Mouse (Mus musculus) stomach, embryonic 16.5 days (tissue): Measurements from ENCODE around the gene Stx18. TPM values are rescaled to one million over a fixed set of nuclear protein-coding genes. Genes with fewer than 3 reads are reported as not detected.

Experiments
- ATAC-seq: fragments of 200-750 bp; cut with Nextera tagmentation; 2 replicates; pipeline ENCODE4 v1.8.0; 2017; ENCODE audit warnings: moderate number of reproducible peaks, moderate TSS enrichment; ENCODE audit not compliant: insufficient read depth, low FRiP score
- H3K27ac ChIP-seq: fragments of 300-500 bp; sonication (generic); 2 replicates; pipeline ENCODE4 v1.5.1; 2014; ENCODE audit warnings: low read length
- H3K27me3 ChIP-seq: fragments of 300-500 bp; sonication (generic); 2 replicates; pipeline ENCODE4 v1.6.1; 2014; ENCODE audit warnings: low read length, control low read depth, mixed read lengths; ENCODE audit not compliant: control insufficient read depth, insufficient read depth
- H3K36me3 ChIP-seq: fragments of 300-500 bp; sonication (generic); 2 replicates; pipeline ENCODE4 v1.6.1; 2014; ENCODE audit warnings: low read length; ENCODE audit not compliant: control insufficient read depth, insufficient read depth
- H3K4me1 ChIP-seq: fragments of 300-500 bp; sonication (generic); 2 replicates; pipeline ENCODE4 v1.6.1; 2014; ENCODE audit warnings: low read length, control low read depth, mixed read lengths; ENCODE audit not compliant: control insufficient read depth, insufficient read depth
- H3K4me2 ChIP-seq: fragments of 300-500 bp; sonication (generic); 2 replicates; pipeline ENCODE4 v1.6.1; 2014; ENCODE audit warnings: low read depth, low read length, mixed read lengths
- H3K4me3 ChIP-seq: fragments of 300-500 bp; sonication (generic); replicated peaks from 2 replicates; pipeline ENCODE4 v1.5.1; 2014; ENCODE audit warnings: mild to moderate bottlenecking, low read length
- H3K9ac ChIP-seq: fragments of 300-500 bp; sonication (generic); 2 replicates; pipeline ENCODE4 v1.6.1; 2014; ENCODE audit warnings: low read length
- H3K9me3 ChIP-seq: fragments of 300-500 bp; sonication (generic); replicated peaks from 2 replicates; pipeline ENCODE4 v1.6.1; 2016; ENCODE audit warnings: low read length, control low read depth; ENCODE audit not compliant: control insufficient read depth
- WGBS: fragments of 180-500 bp; shearing (Covaris S2); extraction: QIAGEN DNeasy Blood & Tissue Kit; methylation state at CpG from one replicate; pipeline ENCODE4 v1.1.7; 2014; 5-methylcytosine and 5-hydroxymethylcytosine counted together
- polyA plus RNA-seq: library from polyadenylated mRNA; unstranded; fragments of >200 nt; fragmentation: Nextera tagmentation; extraction: Ambion mirVana; gene quantifications from 2 replicates; pipeline ENCODE4 v1.2.1, GENCODE M21; 2015

The Stx18 gene
- polyA plus RNA-seq, 1 experiment from 2014 or later = 45.2 TPM

GRCm38 (mm10) chr5:38064701-38065100 is 26.2 kb downstream of the Stx18 start:
- no peak overlapping the region for H3K9ac ChIP-seq
- no peaks in the 10 kb centered on the region for H3K9me3 ChIP-seq
- H3K4me1 ChIP-seq = peaks cover 4% of the 10 kb centered on the region; the same call in 1 of the 2 replicates
- H3K4me3 ChIP-seq = no peak overlapping the region
- no peak overlapping the region for H3K4me2 ChIP-seq
- no peak for ATAC-seq
- no peak overlapping the region for H3K27ac ChIP-seq
- WGBS = 41% methylated on average over 5 of the region's 5 CpGs
- no peaks in the 10 kb centered on the region for H3K27me3 ChIP-seq
- H3K36me3 ChIP-seq = no peaks in the 10 kb centered on the region

- Histone ChIP-seq H3K4me3 (no peak overlapping the region), H3K9ac (no peak overlapping the region), H3K36me3 (no peaks in the 10 kb centered on the region), H3K9me3 (no peaks in the 10 kb centered on the region), H3K4me1 (peaks cover 4% of the 10 kb centered on the region; the same call in 1 of the 2 replicates), H3K27ac (no peak overlapping the region), H3K4me2 (no peak overlapping the region), H3K27me3 (no peaks in the 10 kb centered on the region)
- 69% methylated on average over 2 of the region's 2 CpGs for WGBS
- no peak for ATAC-seq
Observed at GRCm38 (mm10) chr5:38065454-38065853, 26.9 kb downstream of the Stx18 start.

GRCm38 (mm10) chr5:38066606-38067005 is 28.1 kb downstream of the Stx18 start:
- no peak overlapping the region for H3K27ac ChIP-seq
- no peak overlapping the region for H3K4me3 ChIP-seq
- H3K4me2 ChIP-seq = no peak overlapping the region
- H3K9ac ChIP-seq = no peak overlapping the region
- H3K9me3 ChIP-seq = no peaks in the 10 kb centered on the region
- H3K36me3 ChIP-seq = no peaks in the 10 kb centered on the region
- ATAC-seq = no peak
- H3K27me3 ChIP-seq = no peaks in the 10 kb centered on the region
- 94% methylated on average over 1 of the region's 1 CpGs for WGBS
- H3K4me1 ChIP-seq = peaks cover 4% of the 10 kb centered on the region; the same call in 1 of the 2 replicates

- no peak overlapping the region for H3K4me3 ChIP-seq
- H3K9ac ChIP-seq = no peak overlapping the region
- H3K4me1 ChIP-seq = no peaks in the 10 kb centered on the region
- no peaks in the 10 kb centered on the region for H3K9me3 ChIP-seq
- H3K27ac ChIP-seq = no peak overlapping the region
- ATAC-seq = no peak
- 60% methylated on average over 4 of the region's 4 CpGs for WGBS
- H3K36me3 ChIP-seq = no peaks in the 10 kb centered on the region
- no peak overlapping the region for H3K4me2 ChIP-seq
- no peaks in the 10 kb centered on the region for H3K27me3 ChIP-seq
Observed at GRCm38 (mm10) chr5:38076326-38076725, 37.8 kb downstream of the Stx18 start.

- H3K27ac ChIP-seq = no peak overlapping the region
- H3K36me3 ChIP-seq = no peaks in the 10 kb centered on the region
- no peak overlapping the region for H3K4me3 ChIP-seq
- H3K4me1 ChIP-seq = 0 out of 2 replicates have a peak, but pooled peaks cover 6% of the 10 kb centered on the region
- no peaks in the 10 kb centered on the region for H3K9me3 ChIP-seq
- H3K4me2 ChIP-seq = no peak overlapping the region
- whole genome bisulfite sequencing = 77% methylated on average over 3 of the region's 3 CpGs
- H3K27me3 ChIP-seq = no peaks in the 10 kb centered on the region
- no peak overlapping the region for H3K9ac ChIP-seq
- no peak for ATAC-seq
Observed at GRCm38 (mm10) chr5:38078575-38078974, 40.0 kb downstream of the Stx18 start.

GRCm38 (mm10) chr5:38080472-38080871 is 41.9 kb downstream of the Stx18 start:
- no peak for ATAC-seq
- no peaks in the 10 kb centered on the region for H3K27me3 ChIP-seq
- H3K36me3 ChIP-seq = no peaks in the 10 kb centered on the region
- H3K4me3 ChIP-seq = no peak overlapping the region
- no peak overlapping the region for H3K9ac ChIP-seq
- no peak overlapping the region for H3K27ac ChIP-seq
- 98% methylated on average over 1 of the region's 1 CpGs for WGBS
- no peak overlapping the region for H3K4me2 ChIP-seq
- peaks cover 8% of the 10 kb centered on the region for H3K4me1 ChIP-seq
- H3K9me3 ChIP-seq = no peaks in the 10 kb centered on the region

GRCm38 (mm10) chr5:38082589-38082988 is 44.0 kb downstream of the Stx18 start:
- Histone ChIP-seq H3K27ac (no peak overlapping the region), H3K36me3 (no peaks in the 10 kb centered on the region), H3K4me2 (no peak overlapping the region), H3K4me3 (no peak overlapping the region), H3K4me1 (peaks cover 12% of the 10 kb centered on the region), H3K9me3 (no peaks in the 10 kb centered on the region), H3K27me3 (no peaks in the 10 kb centered on the region), H3K9ac (no peak overlapping the region)
- ATAC-seq = no peak
- WGBS = 62% methylated on average over 3 of the region's 3 CpGs

GRCm38 (mm10) chr5:38083362-38083761 is 44.8 kb downstream of the Stx18 start:
- Histone ChIP-seq H3K4me1 (peaks cover 12% of the 10 kb centered on the region), H3K27ac (no peak overlapping the region), H3K9me3 (no peaks in the 10 kb centered on the region), H3K36me3 (no peaks in the 10 kb centered on the region), H3K4me3 (no peak overlapping the region), H3K4me2 (no peak overlapping the region), H3K27me3 (no peaks in the 10 kb centered on the region), H3K9ac (no peak overlapping the region)
- ATAC-seq = no peak
- WGBS = 72% methylated on average over 5 of the region's 5 CpGs

GRCm38 (mm10) chr5:38084616-38085015 is 46.1 kb downstream of the Stx18 start:
- 47% methylated on average over 8 of the region's 8 CpGs for WGBS
- H3K36me3 ChIP-seq = no peaks in the 10 kb centered on the region
- H3K27me3 ChIP-seq = no peaks in the 10 kb centered on the region
- no peak overlapping the region for H3K4me2 ChIP-seq
- no peak overlapping the region for H3K4me3 ChIP-seq
- H3K4me1 ChIP-seq = peaks cover 12% of the 10 kb centered on the region
- H3K9me3 ChIP-seq = no peaks in the 10 kb centered on the region
- no peak for ATAC-seq
- H3K27ac ChIP-seq = no peak overlapping the region
- H3K9ac ChIP-seq = no peak overlapping the region
